ENCODE assay signal across 12 mouse cellular contexts in the genomic region with DNA sequence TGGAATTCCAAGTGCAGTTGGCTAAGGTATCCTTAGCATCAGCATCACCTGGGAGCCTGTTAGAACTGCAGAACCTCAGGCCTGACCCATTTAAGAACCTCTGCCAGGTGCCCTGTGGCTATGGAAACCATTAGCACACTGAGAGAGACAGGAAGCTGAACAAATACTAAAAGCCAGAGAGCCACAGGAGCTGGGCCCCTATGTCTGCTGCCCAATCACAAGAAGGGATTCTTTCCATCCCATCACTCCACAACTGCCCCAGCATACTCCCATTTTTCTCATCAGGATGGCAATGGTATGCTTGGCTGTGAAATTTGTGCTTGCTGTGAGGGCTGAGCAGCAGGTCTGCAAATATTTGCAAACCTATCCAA.
DNase-seq lines count a peak whose midpoint lies in the region; ATAC-seq lines count a peak whose summit lies in the region.
"Had no signal": no experiment of that assay in that cellular context is flagged by ENCODE, and none has a peak within 500 bp of the region (broad histone marks: within the 10 kb centered on the region; RNA-seq: fewer than 3 reads in every experiment).

No protein-coding gene starts in this region.

- no peak for DNase-seq in forebrain, embryonic 11.5 days (ENCODE audit: low spot score)
- DNase-seq in forebrain, embryonic 14.5 days (ENCODE audit: low spot score), result no peak
- DNase-seq in limb, embryonic 10.5 days (ENCODE audit: low spot score), result no peak
- DNase-seq in left cerebral cortex, postnatal 10 days (ENCODE audit: extremely low spot score in 1 of 2, low spot score in 2 of 2), result no peak
- no peak for DNase-seq in layer of hippocampus, adult 11-12 months (ENCODE audit: low spot score)
- DNase-seq: B cell, adult 2 months; lung, adult 18-20 months; thymus, postnatal 25 days had no signal

- no peaks in the 10 kb centered on the region for H3K9me3 ChIP-seq in forebrain, embryonic 11.5 days (ENCODE audit: control insufficient read depth, low read length)
- H3K9me3 ChIP-seq in forebrain, embryonic 14.5 days (replicated peaks; ENCODE audit: control insufficient read depth, low read length), result no peaks in the 10 kb centered on the region
- no peaks in the 10 kb centered on the region for H3K9me3 ChIP-seq in neural tube, embryonic 12.5 days
- H3K9me3 ChIP-seq in neural tube, embryonic 15.5 days (replicated peaks), result no peaks in the 10 kb centered on the region
- no peaks in the 10 kb centered on the region for H3K9me3 ChIP-seq in limb, embryonic 10.5 days (replicated peaks)
- no peaks in the 10 kb centered on the region for H3K9me3 ChIP-seq in stomach, embryonic 15.5 days

- intact Hi-C loops in left cerebral cortex, postnatal 10 days (cut with DNase I), result no loop called here

- H3K4me1 ChIP-seq in forebrain, embryonic 11.5 days (replicated peaks; ENCODE audit: control insufficient read depth, insufficient read depth, low read length), result peaks cover 3% of the 10 kb centered on the region; the same call in 1 of the 2 replicates
- H3K4me1 ChIP-seq in forebrain, embryonic 14.5 days (ENCODE audit: control insufficient read depth, insufficient read depth, low read length), result 0 out of 2 replicates have a peak, but pooled peaks cover 2% of the 10 kb centered on the region
- no peaks in the 10 kb centered on the region for H3K4me1 ChIP-seq in neural tube, embryonic 12.5 days
- H3K4me1 ChIP-seq in neural tube, embryonic 15.5 days, result 0 out of 2 replicates have a peak, but pooled peaks cover 6% of the 10 kb centered on the region
- H3K4me1 ChIP-seq in limb, embryonic 10.5 days, result peaks cover 10% of the 10 kb centered on the region; the same call in 1 of the 2 replicates
- no peaks in the 10 kb centered on the region for H3K4me1 ChIP-seq in stomach, embryonic 15.5 days

- peaks cover 28% of the 10 kb centered on the region for H3K27me3 ChIP-seq in forebrain, embryonic 11.5 days (ENCODE audit: control insufficient read depth, insufficient read depth, low read length)
- no peaks in the 10 kb centered on the region for H3K27me3 ChIP-seq in forebrain, embryonic 14.5 days (replicated peaks; ENCODE audit: control insufficient read depth, insufficient read depth, low read length)
- H3K27me3 ChIP-seq in neural tube, embryonic 12.5 days (replicated peaks), result 0 out of 2 replicates have a peak, but pooled peaks cover 8% of the 10 kb centered on the region
- peaks cover 38% of the 10 kb centered on the region for H3K27me3 ChIP-seq in neural tube, embryonic 15.5 days (replicated peaks)
- peaks cover 100% of the 10 kb centered on the region for H3K27me3 ChIP-seq in limb, embryonic 10.5 days (ENCODE audit: low read depth, poor library complexity, severe bottlenecking)
- H3K27me3 ChIP-seq in stomach, embryonic 15.5 days (replicated peaks), result peaks cover 3% of the 10 kb centered on the region; the same call in 1 of the 2 replicates

- H3K27ac ChIP-seq in forebrain, embryonic 11.5 days (ENCODE audit: low read depth, low read length), result 0 out of 2 replicates have a peak overlapping the region, but pooled peaks have one; percentile 25
- no peak overlapping the region for H3K27ac ChIP-seq in forebrain, embryonic 14.5 days (ENCODE audit: low read depth, low read length)
- no peak overlapping the region for H3K27ac ChIP-seq in neural tube, embryonic 12.5 days
- no peak overlapping the region for H3K27ac ChIP-seq in neural tube, embryonic 15.5 days (replicated peaks)
- H3K27ac ChIP-seq in limb, embryonic 10.5 days, result peak overlapping the region; percentile 80
- 0 out of 2 replicates have a peak overlapping the region, but pooled peaks have one; percentile 26 for H3K27ac ChIP-seq in stomach, embryonic 15.5 days
- H3K27ac ChIP-seq: gastrocnemius, adult 2 months had no signal

- peak; percentile 60; the same call in 1 of the 2 replicates for ATAC-seq in forebrain, embryonic 11.5 days (replicated peaks; ENCODE audit: low FRiP score)
- no peak for ATAC-seq in forebrain, embryonic 14.5 days
- no peak for ATAC-seq in neural tube, embryonic 12.5 days (ENCODE audit: low FRiP score, low read depth)
- ATAC-seq in neural tube, embryonic 15.5 days (ENCODE audit: low FRiP score), result no peak
- ATAC-seq in stomach, embryonic 15.5 days (ENCODE audit: insufficient read depth, low FRiP score, low read depth), result no peak

- H3K4me3 ChIP-seq in forebrain, embryonic 11.5 days (ENCODE audit: low read depth, low read length), result no peak overlapping the region
- no peak overlapping the region for H3K4me3 ChIP-seq in forebrain, embryonic 14.5 days (ENCODE audit: low read depth, low read length)
- no peak overlapping the region for H3K4me3 ChIP-seq in neural tube, embryonic 12.5 days
- no peak overlapping the region for H3K4me3 ChIP-seq in neural tube, embryonic 15.5 days (replicated peaks)
- peak overlapping the region; percentile 40 for H3K4me3 ChIP-seq in limb, embryonic 10.5 days
- H3K4me3 ChIP-seq in stomach, embryonic 15.5 days (replicated peaks), result no peak overlapping the region
- H3K4me3 ChIP-seq: gastrocnemius, adult 2 months had no signal

- H3K36me3 ChIP-seq in forebrain, embryonic 11.5 days (ENCODE audit: control insufficient read depth, insufficient read depth, low read length), result no peaks in the 10 kb centered on the region
- no peaks in the 10 kb centered on the region for H3K36me3 ChIP-seq in forebrain, embryonic 14.5 days (ENCODE audit: control insufficient read depth, insufficient read depth, low read length)
- no peaks in the 10 kb centered on the region for H3K36me3 ChIP-seq in neural tube, embryonic 12.5 days
- H3K36me3 ChIP-seq in neural tube, embryonic 15.5 days, result no peaks in the 10 kb centered on the region
- H3K36me3 ChIP-seq in limb, embryonic 10.5 days, result no peaks in the 10 kb centered on the region
- H3K36me3 ChIP-seq in stomach, embryonic 15.5 days, result no peaks in the 10 kb centered on the region

- H3K9ac ChIP-seq in forebrain, embryonic 11.5 days (ENCODE audit: low read length), result no peak overlapping the region
- no peak overlapping the region for H3K9ac ChIP-seq in forebrain, embryonic 14.5 days (ENCODE audit: low read length)
- no peak overlapping the region for H3K9ac ChIP-seq in neural tube, embryonic 12.5 days
- H3K9ac ChIP-seq in neural tube, embryonic 15.5 days (replicated peaks), result no peak overlapping the region
- H3K9ac ChIP-seq in stomach, embryonic 15.5 days, result no peak overlapping the region

- no peak overlapping the region for H3K4me2 ChIP-seq in forebrain, embryonic 11.5 days (ENCODE audit: low read depth, low read length, severe bottlenecking)
- H3K4me2 ChIP-seq in forebrain, embryonic 14.5 days (ENCODE audit: low read length), result no peak overlapping the region
- H3K4me2 ChIP-seq in neural tube, embryonic 12.5 days (replicated peaks), result peak overlapping the region; percentile 22; the same call in 1 of the 2 replicates
- H3K4me2 ChIP-seq in neural tube, embryonic 15.5 days, result no peak overlapping the region
- H3K4me2 ChIP-seq in stomach, embryonic 15.5 days, result no peak overlapping the region

Comparison
In these comparisons a context has a peak if more than half of its experiments do, and no peak if none do; other contexts are left out.
1. H3K27ac ChIP-seq: peak in forebrain, embryonic 11.5 days (single experiment), limb, embryonic 10.5 days (single experiment) and stomach, embryonic 15.5 days (single experiment); none in forebrain, embryonic 14.5 days (single experiment), neural tube, embryonic 12.5 days (single experiment) and neural tube, embryonic 15.5 days (single experiment).